Mouse (Mus musculus) adrenal gland, postnatal 10 days (tissue): ENCODE results near the gene Mprip. TPM values are rescaled to one million over a fixed set of nuclear protein-coding genes. Genes with fewer than 3 reads are reported as not detected.
"Not testable (repeated sequence)": the region's sequence is repeated elsewhere in the genome, so short reads cannot be mapped to it uniquely, and the experiment has no call there.

ENCODE experiments used
- DNase-seq: peaks from one replicate; pipeline ENCODE4 v3.0.0; 2021; ENCODE audit warnings: mixed read lengths
- total RNA-seq, 2 experiments: library from RNA; stranded (reverse); gene quantifications; 2 replicates each; pipeline ENCODE4 v1.2.3; 2021

Gene Mprip
- total RNA-seq, 2 experiments from 2014 or later: 216 to 263 TPM

GRCm38 (mm10) chr11:59653547-59653946 is 7.6 kb upstream of the Mprip start:
- DNase-seq: no peak

- DNase-seq: no peak
Observed at GRCm38 (mm10) chr11:59655337-59655736, 5.8 kb upstream of the Mprip start.

DNA sequence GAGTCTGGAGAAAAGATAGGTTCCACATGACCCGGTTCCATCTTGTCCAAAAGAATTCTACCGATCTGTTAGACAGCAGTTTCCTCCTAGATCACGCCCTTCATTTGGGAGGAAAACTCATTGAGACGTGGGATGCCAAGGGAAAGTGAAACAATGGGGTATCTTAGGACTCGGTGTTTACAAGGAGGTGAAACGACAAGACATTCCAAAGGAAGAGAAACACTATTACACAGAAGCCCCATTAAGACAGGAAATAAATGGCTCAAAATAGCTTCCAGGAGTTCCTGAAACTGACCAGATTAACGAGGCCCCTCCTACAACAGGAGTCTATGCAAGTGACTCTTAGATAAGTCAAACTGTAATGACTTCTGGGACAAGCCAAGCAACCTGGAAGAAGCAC is 5.1 kb upstream of the Mprip start:
- DNase-seq: no peak

DNA sequence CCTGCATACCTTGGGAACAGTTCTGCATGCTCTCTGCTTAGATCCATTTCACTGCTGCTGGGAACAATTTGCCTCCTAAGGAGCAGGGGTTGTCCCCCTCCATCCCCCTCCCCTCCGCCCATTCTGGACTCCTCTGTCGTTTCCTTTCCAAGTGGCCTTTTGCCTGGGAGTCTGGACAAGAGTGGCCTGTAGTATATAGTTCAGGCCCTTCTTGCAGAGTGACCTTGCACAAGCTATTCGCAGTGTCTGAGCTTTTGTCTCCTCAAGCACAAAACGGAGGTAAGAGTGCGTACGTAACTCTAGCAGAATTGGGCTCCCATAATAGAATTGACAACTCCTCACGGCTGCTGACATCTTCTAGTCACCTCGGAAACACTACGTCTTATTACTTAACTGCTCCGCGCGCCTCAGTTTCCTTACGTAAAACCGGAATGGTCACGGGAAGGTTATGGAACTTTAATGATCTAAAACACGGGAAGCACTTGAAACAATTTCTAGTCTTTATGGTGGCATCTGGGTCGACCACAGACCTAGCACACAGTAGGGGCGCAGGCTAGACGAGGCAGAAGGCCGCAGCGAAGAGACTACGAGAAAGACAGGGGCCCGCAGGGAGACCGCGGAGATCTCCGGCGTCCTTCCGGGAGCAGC is 620 bp downstream of the Mprip start:
- peak; percentile 46 for DNase-seq

- DNase-seq: peak; percentile 98
Observed at GRCm38 (mm10) chr11:59662249-59662788, 1.2 kb downstream of the Mprip start.

GRCm38 (mm10) chr11:59662877-59663775 is 2.0 kb downstream of the Mprip start:
- peak; percentile 20 for DNase-seq

DNA sequence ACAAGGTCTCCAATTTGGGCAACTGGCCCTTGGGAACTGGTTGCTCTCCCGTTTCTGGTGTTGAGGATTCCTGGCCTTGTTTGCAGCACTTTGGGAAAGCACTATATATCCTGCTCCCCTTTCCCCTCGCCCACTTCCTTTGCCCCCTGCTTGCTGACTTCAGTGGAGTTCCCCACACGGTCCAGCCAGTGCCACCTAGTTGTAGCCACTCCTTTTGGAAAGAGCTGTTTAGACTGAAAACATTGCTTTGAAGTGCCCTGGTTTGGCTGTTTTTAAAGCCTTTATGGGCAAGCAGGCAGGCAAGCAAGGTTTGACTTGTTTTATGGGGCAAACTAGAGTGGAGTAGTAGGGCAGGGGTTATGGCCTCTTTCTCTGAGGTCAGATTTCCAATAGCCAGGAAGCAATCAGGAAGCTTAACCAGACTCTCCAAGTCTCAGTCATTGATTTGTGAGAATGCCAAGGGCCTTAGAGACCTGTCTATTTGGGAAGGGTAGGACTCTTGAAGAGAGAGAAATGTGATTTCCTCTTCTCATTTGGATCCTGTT is 2.7 kb downstream of the Mprip start:
- DNase-seq: peak; percentile 32

GRCm38 (mm10) chr11:59664818-59665217 is 3.7 kb downstream of the Mprip start:
- DNase-seq: peak; percentile 70

DNA sequence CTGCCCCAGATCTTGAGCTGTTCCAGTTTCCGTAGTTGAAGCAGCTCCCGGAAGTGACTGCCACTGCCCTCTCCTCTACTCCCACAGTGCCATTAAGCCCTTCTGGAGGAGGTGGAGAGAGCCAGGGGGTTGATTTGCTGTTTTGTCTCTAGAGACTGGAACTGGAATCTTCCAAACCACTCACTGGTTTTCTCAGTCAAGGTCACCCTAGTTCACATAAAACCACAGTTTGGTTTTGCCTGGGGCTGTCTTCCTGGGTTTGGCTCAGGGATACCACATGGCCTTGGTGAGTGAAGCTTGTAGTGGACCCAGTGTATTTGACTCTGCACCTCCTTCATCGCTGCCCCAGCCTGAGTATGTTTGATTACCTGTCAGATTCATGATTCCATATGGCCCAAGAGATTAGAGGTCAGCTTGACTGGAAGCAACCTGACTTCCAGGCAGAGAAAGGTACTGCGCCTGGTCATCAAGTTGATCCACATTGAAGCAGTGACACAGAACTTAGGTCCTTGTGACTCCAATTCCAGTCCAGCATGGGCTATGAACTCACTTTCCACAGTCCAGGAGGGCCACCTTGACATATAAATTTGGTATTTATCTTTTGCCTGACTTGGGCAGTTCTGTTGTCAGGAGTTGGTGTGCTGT is 10.1 kb downstream of the Mprip start:
- DNase-seq: peak; percentile 51

- DNase-seq: no peak
Observed at GRCm38 (mm10) chr11:59674013-59674412, 12.9 kb downstream of the Mprip start.

- DNase-seq: not testable (repeated sequence)
Observed at GRCm38 (mm10) chr11:59674746-59675145, 13.6 kb downstream of the Mprip start.

DNA sequence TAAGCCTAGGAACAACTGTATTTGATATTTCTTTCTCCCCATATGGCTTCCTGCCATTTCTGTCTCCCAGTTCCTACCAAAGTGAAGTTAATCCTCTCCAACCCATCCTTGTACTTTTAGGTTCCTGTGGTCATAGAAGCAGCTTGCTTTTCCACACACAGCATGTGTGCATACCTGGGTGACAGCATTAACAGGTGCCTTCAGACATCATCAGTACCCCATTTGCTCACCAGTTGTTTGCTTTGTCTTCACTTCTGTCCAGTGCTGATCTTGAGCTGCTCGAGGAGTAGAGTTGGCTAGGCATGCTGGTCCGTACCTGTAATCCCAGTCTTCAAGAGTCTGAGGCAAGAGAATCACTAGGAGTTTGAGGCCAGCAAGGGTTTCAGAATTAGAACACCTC is 16.7 kb downstream of the Mprip start:
- DNase-seq: no peak

DNA sequence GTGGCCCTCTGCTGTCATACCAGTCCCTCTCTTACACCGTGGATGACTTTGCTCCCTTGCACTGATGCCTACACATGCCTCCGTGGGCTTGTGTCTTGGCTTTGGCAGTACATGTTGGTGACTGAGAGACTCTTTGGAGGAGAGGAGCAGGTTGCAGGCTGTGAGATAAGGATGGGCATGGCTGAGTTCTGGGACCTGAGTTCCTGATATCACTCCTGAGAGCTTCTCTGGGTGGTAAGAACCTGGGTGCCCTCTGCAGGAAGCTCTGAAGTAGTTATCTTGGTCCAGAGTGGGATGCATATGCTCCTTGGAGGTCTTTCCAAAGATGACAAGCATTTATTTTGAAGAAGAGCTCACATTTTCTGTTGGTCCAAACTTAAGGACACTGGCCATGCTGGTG is 17.6 kb downstream of the Mprip start:
- no peak for DNase-seq

- DNase-seq: no peak
Observed at GRCm38 (mm10) chr11:59680111-59680510, 19.0 kb downstream of the Mprip start.

- DNase-seq: no peak
Observed at GRCm38 (mm10) chr11:59684956-59685355, 23.9 kb downstream of the Mprip start.

DNA sequence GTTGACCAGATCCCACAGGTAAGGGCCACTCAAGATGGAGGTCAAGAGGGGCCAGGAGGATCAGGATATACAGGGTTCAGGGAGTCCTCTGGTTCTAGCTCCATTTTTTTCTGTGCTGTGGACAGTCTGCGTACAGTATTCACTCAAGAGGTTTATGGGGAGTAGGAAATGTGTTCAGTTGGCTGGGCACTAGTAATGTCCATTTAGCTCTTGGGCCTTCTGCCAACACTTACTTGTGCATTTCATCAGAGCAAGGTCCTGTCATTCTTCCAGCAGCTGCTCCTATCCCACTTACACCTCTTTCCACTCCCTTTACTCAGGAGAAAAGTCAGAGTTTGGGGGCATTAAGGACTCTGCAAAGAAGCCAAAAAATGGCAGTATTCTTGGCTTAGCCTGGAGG is 33.4 kb downstream of the Mprip start:
- peak; percentile 71 for DNase-seq

GRCm38 (mm10) chr11:59695550-59695949 is 34.4 kb downstream of the Mprip start:
- no peak for DNase-seq

GRCm38 (mm10) chr11:59697572-59697971 is 36.5 kb downstream of the Mprip start:
- DNase-seq: no peak

- DNase-seq: no peak
Observed at GRCm38 (mm10) chr11:59700787-59701186, 39.7 kb downstream of the Mprip start.

- DNase-seq: peak; percentile 69
Observed at GRCm38 (mm10) chr11:59705113-59705512, 44.0 kb downstream of the Mprip start.

DNA sequence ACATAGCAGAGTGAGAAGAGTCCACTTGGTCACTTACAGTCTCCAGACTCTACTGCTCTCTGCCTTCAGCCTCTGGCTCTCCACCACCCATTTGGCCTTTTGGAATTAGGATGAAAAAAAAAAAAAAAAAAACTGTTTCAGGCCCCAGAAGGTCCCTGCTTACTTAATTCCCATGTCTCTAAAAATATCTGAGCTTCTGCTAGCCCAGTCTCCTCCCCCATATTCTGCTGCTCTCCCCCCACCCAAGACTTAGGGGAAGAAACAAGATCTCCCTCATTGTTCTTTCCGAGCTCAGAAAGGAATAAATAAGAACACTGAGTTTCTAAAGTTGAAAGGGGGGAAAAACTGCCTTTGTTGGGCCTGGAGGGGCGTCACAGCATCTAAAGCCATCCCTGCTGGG is 46.4 kb downstream of the Mprip start:
- DNase-seq: no peak

DNA sequence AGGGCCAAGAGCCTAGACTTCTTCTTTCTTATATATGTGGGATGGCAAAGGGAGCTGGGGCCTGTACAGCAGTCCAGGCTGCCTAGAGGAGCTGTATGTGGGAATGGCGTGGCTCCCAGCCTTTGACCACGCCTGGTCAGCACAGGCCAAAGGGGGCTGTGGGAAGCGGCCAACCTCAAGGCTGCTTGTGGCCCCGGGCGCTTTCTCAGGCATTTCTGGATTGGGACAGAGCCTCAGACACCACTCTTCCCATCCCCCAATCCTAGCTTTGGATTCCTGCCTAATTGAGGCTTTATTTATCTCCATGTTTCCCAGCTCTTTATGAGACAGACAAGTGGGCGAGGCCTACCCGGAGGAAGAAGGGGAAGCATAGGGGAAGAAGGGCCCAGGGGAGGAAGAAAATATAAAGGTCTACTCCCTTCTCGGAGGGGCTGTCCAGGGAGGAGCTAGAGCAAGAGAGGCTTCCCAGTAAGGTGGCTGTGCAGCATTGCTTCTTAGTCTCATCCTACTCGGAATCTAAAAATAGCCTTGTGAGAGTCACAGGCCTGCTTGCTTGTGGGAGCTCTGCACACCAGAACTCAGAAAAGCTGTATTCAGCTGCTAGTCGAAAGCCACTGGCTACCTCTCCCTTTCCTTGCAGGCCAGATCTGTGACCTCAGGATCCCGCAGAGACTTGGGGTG is 47.0 kb downstream of the Mprip start:
- DNase-seq: peak; percentile 55
